In the genomic region with DNA sequence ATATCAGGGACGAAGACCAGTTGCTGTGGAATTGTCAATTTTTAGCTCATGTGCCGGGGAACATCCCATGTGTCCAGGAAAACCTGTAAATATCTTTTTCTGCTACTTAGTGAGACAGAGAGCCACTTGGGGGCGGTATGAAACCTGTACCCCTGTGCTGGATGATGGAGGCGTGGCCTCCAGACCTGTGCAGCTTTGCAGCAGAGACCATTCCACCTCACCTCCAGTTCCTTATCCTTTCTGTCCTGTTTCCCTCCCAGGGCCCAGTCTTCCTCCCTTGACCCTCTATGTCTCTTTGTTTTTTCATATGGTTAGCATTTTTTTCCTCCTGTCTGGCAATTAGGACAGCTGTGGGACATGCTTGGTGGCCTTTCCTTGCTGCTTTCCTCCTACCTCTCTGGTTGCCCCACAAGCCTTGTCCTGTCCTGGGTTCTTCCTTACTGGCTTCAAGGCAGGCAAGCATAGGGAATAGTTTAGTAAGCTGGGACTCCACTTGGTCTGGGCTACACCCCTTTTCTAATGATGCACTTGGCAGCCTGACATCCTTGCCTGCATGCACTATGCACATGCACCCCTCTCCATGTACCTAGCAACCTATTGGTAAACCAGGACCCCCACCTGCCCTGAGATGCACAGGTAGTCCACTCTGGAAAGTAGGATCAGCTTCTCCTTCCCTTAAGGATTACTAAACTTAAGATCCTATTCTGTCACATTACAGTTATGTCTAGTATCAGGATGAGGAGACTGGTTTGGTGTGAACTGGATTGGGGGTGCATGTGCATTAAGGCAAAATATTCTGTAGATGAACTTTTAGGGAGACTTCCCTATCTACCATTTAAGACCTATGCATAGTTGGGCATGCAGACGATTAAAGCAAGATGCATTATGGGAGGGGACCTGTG, we compare ENCODE assay signal across 9 mouse cellular contexts. TPM values are rescaled to one million over a fixed set of nuclear protein-coding genes. Genes with fewer than 3 reads are reported as not detected.
A peak's percentile ranks its signal among the peaks of the same experiment; 100 is the strongest.
DNase-seq lines count a peak whose midpoint lies in the region; ATAC-seq and TF ChIP-seq lines count a peak whose summit lies in the region.
"Had no signal": no experiment of that assay in that cellular context is flagged by ENCODE, and none has a peak within 500 bp of the region (broad histone marks: within the 10 kb centered on the region; RNA-seq: fewer than 3 reads in every experiment).

No protein-coding gene starts in this region.

- H3K36me3 ChIP-seq in heart, postnatal 0 days (replicated peaks; ENCODE audit: control insufficient read depth, insufficient read depth, low read length): no peaks in the 10 kb centered on the region
- H3K36me3 ChIP-seq in midbrain, postnatal 0 days (ENCODE audit: insufficient read depth, low read length): peaks cover 41% of the 10 kb centered on the region
- H3K36me3 ChIP-seq in midbrain, embryonic 14.5 days (ENCODE audit: control insufficient read depth, insufficient read depth, low read length): peaks cover 49% of the 10 kb centered on the region
- H3K36me3 ChIP-seq in splenic B cell, adult 2 months (ENCODE audit: control insufficient read depth, insufficient read depth, low read length, poor library complexity, severe bottlenecking): no peaks in the 10 kb centered on the region

- ATAC-seq in heart, postnatal 0 days (ENCODE audit: insufficient read depth, low read depth): no peak
- no peak for ATAC-seq in midbrain, postnatal 0 days (ENCODE audit: low FRiP score)
- no peak for ATAC-seq in midbrain, embryonic 14.5 days (ENCODE audit: low FRiP score, low TSS enrichment)

- no peak for TF ChIP-seq EP300 in heart, postnatal 0 days (IDR thresholded peaks at IDR 0.05; ENCODE audit: low read depth)

- H3K4me2 ChIP-seq in heart, postnatal 0 days (ENCODE audit: low read depth, low read length): no peak overlapping the region
- no peak overlapping the region for H3K4me2 ChIP-seq in midbrain, postnatal 0 days (ENCODE audit: low read depth, low read length, poor library complexity, severe bottlenecking)
- no peak overlapping the region for H3K4me2 ChIP-seq in midbrain, embryonic 14.5 days (ENCODE audit: low read length)
- H3K4me2 ChIP-seq: neural tube, embryonic 12.5 days had no signal

- H3K9me3 ChIP-seq in heart, postnatal 0 days (replicated peaks; ENCODE audit: control insufficient read depth, low read length): no peaks in the 10 kb centered on the region
- no peaks in the 10 kb centered on the region for H3K9me3 ChIP-seq in midbrain, postnatal 0 days (ENCODE audit: low read length)
- no peaks in the 10 kb centered on the region for H3K9me3 ChIP-seq in midbrain, embryonic 14.5 days (ENCODE audit: control insufficient read depth, low read length)
- H3K9me3 ChIP-seq: neural tube, embryonic 12.5 days had no signal

- no peak overlapping the region for H3K4me3 ChIP-seq in heart, postnatal 0 days (ENCODE audit: low read depth, low read length)
- H3K4me3 ChIP-seq in midbrain, postnatal 0 days (ENCODE audit: low read depth, low read length): no peak overlapping the region
- no peak overlapping the region for H3K4me3 ChIP-seq in midbrain, embryonic 14.5 days (replicated peaks; ENCODE audit: low read depth, low read length)
- H3K4me3 ChIP-seq: neural tube, embryonic 12.5 days had no signal

- DNase-seq in heart, postnatal 0 days (ENCODE audit: low spot score): no peak
- no peak for DNase-seq in heart, postnatal 25 days (ENCODE audit: low spot score)
- DNase-seq in midbrain, postnatal 0 days (ENCODE audit: low spot score): no peak
- DNase-seq in midbrain, embryonic 14.5 days: no peak
- DNase-seq in brain, adult 2 months (ENCODE audit: low read depth, low spot score): peak; percentile 58
- DNase-seq in splenic B cell, adult 2 months (ENCODE audit: low read depth, low spot score): peak; percentile 30
- DNase-seq in frontal cortex, adult 2 months (ENCODE audit: extremely low spot score in 1 of 2, low spot score in 1 of 2): no peak
- no peak for DNase-seq in left cerebral cortex, postnatal 25 days (ENCODE audit: low spot score in 2 of 2)

- WGBS in heart, postnatal 0 days: 46% methylated on average over 5 of the region's 5 CpGs
- WGBS in midbrain, postnatal 0 days: 71% methylated on average over 5 of the region's 5 CpGs
- 73% methylated on average over 5 of the region's 5 CpGs for WGBS in midbrain, embryonic 14.5 days

- TF ChIP-seq CTCF in heart, postnatal 0 days (IDR thresholded peaks at IDR 0.05; ENCODE audit: low read depth): peak; percentile 43
- peak; percentile 46 for TF ChIP-seq CTCF in midbrain, postnatal 0 days (IDR thresholded peaks at IDR 0.05)

- intact Hi-C loops in heart, postnatal 25 days (cut with DNase I): no loop called here
- intact Hi-C loops in left cerebral cortex, postnatal 25 days (cut with DNase I): no loop called here

- H3K27me3 ChIP-seq in heart, postnatal 0 days (ENCODE audit: control insufficient read depth, insufficient read depth, low read length): 0 out of 2 replicates have a peak, but pooled peaks cover 3% of the 10 kb centered on the region
- no peaks in the 10 kb centered on the region for H3K27me3 ChIP-seq in midbrain, postnatal 0 days (ENCODE audit: insufficient read depth, low read length)
- H3K27me3 ChIP-seq in midbrain, embryonic 14.5 days (ENCODE audit: control insufficient read depth, insufficient read depth, low read length): no peaks in the 10 kb centered on the region
- no peaks in the 10 kb centered on the region for H3K27me3 ChIP-seq in splenic B cell, adult 2 months (ENCODE audit: control insufficient read depth, insufficient read depth, low read length, poor library complexity, severe bottlenecking)
- H3K27me3 ChIP-seq: neural tube, embryonic 12.5 days had no signal

- no peak overlapping the region for H3K27ac ChIP-seq in heart, postnatal 0 days (ENCODE audit: low read depth)
- H3K27ac ChIP-seq in midbrain, postnatal 0 days (ENCODE audit: low read depth, low read length): no peak overlapping the region
- no peak overlapping the region for H3K27ac ChIP-seq in midbrain, embryonic 14.5 days (replicated peaks; ENCODE audit: low read depth, low read length)
- H3K27ac ChIP-seq: neural tube, embryonic 12.5 days had no signal

- H3K9ac ChIP-seq in heart, postnatal 0 days (replicated peaks; ENCODE audit: low read depth, low read length): no peak overlapping the region
- no peak overlapping the region for H3K9ac ChIP-seq in midbrain, postnatal 0 days (replicated peaks; ENCODE audit: low read length, poor library complexity, severe bottlenecking)
- no peak overlapping the region for H3K9ac ChIP-seq in midbrain, embryonic 14.5 days (replicated peaks; ENCODE audit: low read length)
- H3K9ac ChIP-seq: neural tube, embryonic 12.5 days had no signal

- no peaks in the 10 kb centered on the region for H3K4me1 ChIP-seq in heart, postnatal 0 days (ENCODE audit: control insufficient read depth, insufficient read depth)
- H3K4me1 ChIP-seq in midbrain, postnatal 0 days (ENCODE audit: insufficient read depth, low read length): no peaks in the 10 kb centered on the region
- H3K4me1 ChIP-seq in midbrain, embryonic 14.5 days (ENCODE audit: control insufficient read depth, insufficient read depth, low read length): peaks cover 4% of the 10 kb centered on the region
- H3K4me1 ChIP-seq: neural tube, embryonic 12.5 days had no signal

RNA-seq across cellular contexts. Expression of a gene that starts 9.9 kb away (rescaled TPM):
- 0.84 TPM in 1 of 2 replicates, not detected in the other for total RNA-seq in heart, postnatal 0 days (2014; rRNA removed; ENCODE audit: low replicate concordance)
- polyA plus RNA-seq in heart, postnatal 0 days (2015; fragmentation: Nextera tagmentation; extraction: Ambion mirVana): 0.15 and 0.23 TPM in 2 replicates
- total RNA-seq in heart, postnatal 25 days (2021): under 1 TPM; 0.10 to 0.11 TPM
- total RNA-seq in midbrain, postnatal 0 days (2014; rRNA removed): 100 and 110 TPM in 2 replicates
- 68.0 and 68.8 TPM in 2 replicates for polyA plus RNA-seq in midbrain, postnatal 0 days (2015; fragmentation: Nextera tagmentation; extraction: Ambion mirVana)
- polyA plus RNA-seq in midbrain, embryonic 14.5 days (2014; fragmentation: Nextera tagmentation; extraction: Ambion mirVana): 57.6 and 61.6 TPM in 2 replicates
- 123 and 134 TPM in 2 replicates for polyA plus RNA-seq in frontal cortex, adult 2 months (2012; rRNA removed)
- 100 to 1,000 TPM; 201 to 242 TPM for total RNA-seq in left cerebral cortex, postnatal 25 days (2021)

RNA-seq across cellular contexts. Expression of a gene that starts 13.6 kb away (rescaled TPM):
- 14.1 and 17.6 TPM in 2 replicates for total RNA-seq in heart, postnatal 0 days (2014; rRNA removed; ENCODE audit: low replicate concordance)
- 10.4 and 12.7 TPM in 2 replicates for polyA plus RNA-seq in heart, postnatal 0 days (2015; fragmentation: Nextera tagmentation; extraction: Ambion mirVana)
- total RNA-seq in heart, postnatal 25 days (2021): 10 to 100 TPM; 12.0 to 13.1 TPM
- total RNA-seq in midbrain, postnatal 0 days (2014; rRNA removed): 31.0 and 34.0 TPM in 2 replicates
- 32.4 and 37.1 TPM in 2 replicates for polyA plus RNA-seq in midbrain, postnatal 0 days (2015; fragmentation: Nextera tagmentation; extraction: Ambion mirVana)
- polyA plus RNA-seq in midbrain, embryonic 14.5 days (2014; fragmentation: Nextera tagmentation; extraction: Ambion mirVana): 16.0 and 21.7 TPM in 2 replicates
- polyA plus RNA-seq in frontal cortex, adult 2 months (2012; rRNA removed): 29.6 and 34.9 TPM in 2 replicates
- total RNA-seq in left cerebral cortex, postnatal 25 days (2021): 10 to 100 TPM; 30.4 to 32.5 TPM

RNA-seq across cellular contexts. Expression of a gene that starts 33.9 kb away (rescaled TPM):
- total RNA-seq in heart, postnatal 0 days (2014; rRNA removed; ENCODE audit: low replicate concordance): 64.5 and 78.3 TPM in 2 replicates
- polyA plus RNA-seq in heart, postnatal 0 days (2015; fragmentation: Nextera tagmentation; extraction: Ambion mirVana): 130 and 142 TPM in 2 replicates
- total RNA-seq in heart, postnatal 25 days (2021): 10 to 100 TPM; 40.6 to 44.9 TPM
- total RNA-seq in midbrain, postnatal 0 days (2014; rRNA removed): 65.3 and 66.2 TPM in 2 replicates
- 101 and 103 TPM in 2 replicates for polyA plus RNA-seq in midbrain, postnatal 0 days (2015; fragmentation: Nextera tagmentation; extraction: Ambion mirVana)
- polyA plus RNA-seq in midbrain, embryonic 14.5 days (2014; fragmentation: Nextera tagmentation; extraction: Ambion mirVana): 76.3 and 84.0 TPM in 2 replicates
- polyA plus RNA-seq in frontal cortex, adult 2 months (2012; rRNA removed): 66.1 and 70.7 TPM in 2 replicates
- 10 to 100 TPM; 35.4 to 39.7 TPM for total RNA-seq in left cerebral cortex, postnatal 25 days (2021)

RNA-seq across cellular contexts. Expression of a gene that starts 34.1 kb away (rescaled TPM):
- total RNA-seq in heart, postnatal 0 days (2014; rRNA removed; ENCODE audit: low replicate concordance): 0.08 and 2.4 TPM in 2 replicates
- 0.80 and 0.82 TPM in 2 replicates for polyA plus RNA-seq in heart, postnatal 0 days (2015; fragmentation: Nextera tagmentation; extraction: Ambion mirVana)
- total RNA-seq in heart, postnatal 25 days (2021): 10 to 100 TPM; 14.5 to 16.4 TPM
- total RNA-seq in midbrain, postnatal 0 days (2014; rRNA removed): 0.85 and 0.93 TPM in 2 replicates
- not detected in 2 replicates for polyA plus RNA-seq in midbrain, postnatal 0 days (2015; fragmentation: Nextera tagmentation; extraction: Ambion mirVana)
- polyA plus RNA-seq in midbrain, embryonic 14.5 days (2014; fragmentation: Nextera tagmentation; extraction: Ambion mirVana): not detected in 2 replicates
- polyA plus RNA-seq in frontal cortex, adult 2 months (2012; rRNA removed): 0.08 and 0.28 TPM in 2 replicates
- total RNA-seq in left cerebral cortex, postnatal 25 days (2021): under 1 TPM in 1 of 2 experiments, not detected in 1; 0.80 TPM
- polyA plus RNA-seq: neural tube, embryonic 12.5 days had no signal

RNA-seq across cellular contexts. Expression of a gene that starts 34.2 kb away (rescaled TPM):
- 0.12 TPM in 1 of 2 replicates, not detected in the other for total RNA-seq in heart, postnatal 0 days (2014; rRNA removed; ENCODE audit: low replicate concordance)
- polyA plus RNA-seq in heart, postnatal 0 days (2015; fragmentation: Nextera tagmentation; extraction: Ambion mirVana): 2.0 and 2.4 TPM in 2 replicates
- total RNA-seq in heart, postnatal 25 days (2021): 1 to 10 TPM; 1.5 TPM
- 0.66 and 1.2 TPM in 2 replicates for total RNA-seq in midbrain, postnatal 0 days (2014; rRNA removed)
- polyA plus RNA-seq in midbrain, postnatal 0 days (2015; fragmentation: Nextera tagmentation; extraction: Ambion mirVana): 2.1 and 3.9 TPM in 2 replicates
- 3.5 and 4.6 TPM in 2 replicates for polyA plus RNA-seq in midbrain, embryonic 14.5 days (2014; fragmentation: Nextera tagmentation; extraction: Ambion mirVana)
- polyA plus RNA-seq in frontal cortex, adult 2 months (2012; rRNA removed): 3.2 and 3.8 TPM in 2 replicates
- total RNA-seq in left cerebral cortex, postnatal 25 days (2021): 1 to 10 TPM; 1.9 to 2.1 TPM

Comparison
In these comparisons a context has a peak if more than half of its experiments do, and no peak if none do; other contexts are left out.
1. DNase-seq: peak in brain, adult 2 months (single experiment) and splenic B cell, adult 2 months (single experiment); none in heart, postnatal 0 days (single experiment), heart, postnatal 25 days (single experiment), midbrain, postnatal 0 days (single experiment), midbrain, embryonic 14.5 days (single experiment), frontal cortex, adult 2 months (0 of 2) and left cerebral cortex, postnatal 25 days (0 of 2).
2. RNA of a gene that starts 9.9 kb away (total RNA-seq): 201 to 242 TPM in left cerebral cortex, postnatal 25 days and 100 to 110 TPM in midbrain, postnatal 0 days; 0.84 TPM in heart, postnatal 0 days and 0.10 to 0.11 TPM in heart, postnatal 25 days; every median in the first group is over 10 times any median in the second.